Mouse (Mus musculus) testis, adult 2 months (tissue): ENCODE data around the gene Usp7.

ENCODE experiments used
- CTCF ChIP-seq: fragments of 200-500 bp; IDR thresholded peaks from 2 replicates; pipeline ENCODE4 v1.5.1; 2012; ENCODE audit warnings: low read depth, mild to moderate bottlenecking, inconsistent platforms, low read length, moderate library complexity; ENCODE audit not compliant: control insufficient read depth, insufficient read depth, insufficient replicate concordance
- POLR2A ChIP-seq: fragments of 200-500 bp; IDR thresholded peaks from 2 replicates; pipeline ENCODE4 v1.6.1; 2012; ENCODE audit warnings: low read depth, mild to moderate bottlenecking, inconsistent platforms, low read length, moderate library complexity; ENCODE audit not compliant: control insufficient read depth

DNA sequence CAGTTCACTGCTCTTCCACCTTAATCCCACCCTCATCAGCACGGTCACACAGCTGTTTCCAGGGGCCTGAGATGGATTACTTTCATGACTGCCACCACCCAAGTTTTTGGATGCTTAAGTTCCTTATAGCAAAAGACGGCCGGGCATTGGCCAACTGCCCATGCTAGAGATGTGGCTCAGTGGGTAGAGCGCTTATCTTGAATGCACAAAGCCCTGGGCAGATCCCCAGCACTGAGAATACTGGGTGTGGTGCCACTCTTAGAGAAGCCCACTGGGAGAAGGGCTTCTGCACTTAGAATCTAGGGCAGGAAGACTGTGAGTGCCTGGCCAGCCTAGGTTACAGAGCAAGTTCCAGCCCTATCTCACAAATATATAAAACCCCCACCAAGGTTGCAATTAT, 113.4 kb downstream of the Usp7 start:
- TF ChIP-seq CTCF (no peak), POLR2A (no peak)
